Mouse (Mus musculus) brown adipose tissue, adult 24 weeks (tissue): ENCODE measurements around the gene Alyref. TPM values are rescaled to one million over a fixed set of nuclear protein-coding genes. Genes with fewer than 3 reads are reported as not detected.

Experiments
- H3K27ac ChIP-seq: fragments of 200-500 bp; replicated peaks from 2 replicates; pipeline ENCODE4 v1.5.1; 2012; ENCODE audit warnings: low read depth, mild to moderate bottlenecking, low read length
- H3K4me1 ChIP-seq: fragments of 200-500 bp; 2 replicates; pipeline ENCODE4 v1.6.1; 2012; ENCODE audit warnings: low read length, mixed read lengths; ENCODE audit not compliant: control insufficient read depth, insufficient read depth, insufficient read length
- H3K4me3 ChIP-seq: fragments of 200-500 bp; 2 replicates; pipeline ENCODE4 v1.5.1; 2012; ENCODE audit warnings: low read depth, mild to moderate bottlenecking, low read length, moderate library complexity; ENCODE audit not compliant: insufficient read depth
- polyA plus RNA-seq: library from polyadenylated mRNA; stranded (reverse); fragments of >200 nt; gene quantifications from 2 replicates; pipeline ENCODE4 v1.2.4, GENCODE M21; 2012; ENCODE audit not compliant: missing spikeins, insufficient read depth, insufficient read length

The Alyref gene
- polyA plus RNA-seq, 1 experiment = 49.2 TPM

- peak overlapping the region; percentile 12 for H3K4me3 ChIP-seq
- H3K4me1 ChIP-seq = peaks cover 35% of the 10 kb centered on the region
- H3K27ac ChIP-seq = peak overlapping the region; percentile 41
Measured at GRCm38 (mm10) chr11:120629911-120630310, 31.7 kb upstream of the Alyref start.

DNA sequence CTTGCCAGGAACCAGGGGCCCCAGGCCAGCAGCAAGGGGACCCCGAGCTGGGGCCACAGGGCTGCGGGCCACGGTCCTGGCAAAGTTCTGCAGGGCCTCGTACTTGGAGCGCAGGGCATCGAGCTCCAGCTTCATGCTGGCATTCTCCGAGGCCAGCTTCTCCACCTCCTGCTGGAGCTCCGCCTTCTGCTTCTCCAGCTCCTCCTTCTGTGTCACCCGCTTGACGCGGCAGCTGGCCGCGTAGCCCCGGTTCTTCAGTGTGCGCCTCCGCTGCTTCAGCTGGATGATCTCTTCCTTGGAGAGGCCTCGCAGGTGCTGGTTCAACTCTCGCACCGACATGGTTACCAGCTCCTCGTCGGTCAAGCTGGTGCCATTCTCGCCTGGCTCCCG is 31.2 kb upstream of the Alyref start:
- Histone ChIP-seq H3K27ac (peak overlapping the region; percentile 39), H3K4me3 (peak overlapping the region; percentile 12), H3K4me1 (peaks cover 35% of the 10 kb centered on the region)

DNA sequence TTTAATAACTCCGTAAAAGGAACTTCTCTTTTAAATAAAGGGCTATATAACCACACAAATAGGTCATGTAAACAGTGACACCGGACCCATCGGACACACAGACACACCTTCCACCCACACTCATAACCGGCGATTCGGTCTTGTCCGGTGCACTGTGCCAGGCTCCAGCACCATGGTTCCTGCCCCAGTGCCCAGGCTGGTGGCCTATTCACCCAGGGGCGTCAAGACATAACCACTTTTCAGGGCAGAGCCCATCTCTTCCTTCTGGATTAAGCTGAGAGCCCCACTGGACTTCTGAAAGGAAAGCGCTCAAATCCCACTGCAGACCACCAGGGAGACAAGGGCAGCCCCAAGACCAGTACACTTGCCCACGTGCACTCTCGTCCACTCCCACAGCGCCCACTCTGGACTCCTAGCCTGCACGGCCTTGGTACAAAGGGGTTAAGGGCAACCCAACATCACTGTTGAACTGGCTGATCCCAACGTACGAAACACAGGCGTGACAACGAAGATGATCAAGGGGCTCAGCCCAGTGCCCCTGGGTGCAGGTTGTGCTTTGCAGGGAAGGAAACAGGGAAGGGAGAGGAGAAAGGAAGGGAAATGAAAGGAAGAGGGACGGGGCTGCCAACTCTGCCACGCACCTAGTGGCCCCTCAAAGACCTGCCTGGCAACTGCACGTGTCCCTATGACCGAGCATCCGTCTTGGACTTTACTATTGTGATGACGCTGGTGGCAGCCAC is 30.6 kb upstream of the Alyref start:
- no peak overlapping the region for H3K27ac ChIP-seq
- H3K4me1 ChIP-seq = peaks cover 35% of the 10 kb centered on the region
- no peak overlapping the region; the same call in 1 of the 2 replicates for H3K4me3 ChIP-seq

GRCm38 (mm10) chr11:120627468-120628300 is 29.5 kb upstream of the Alyref start:
- no peak overlapping the region for H3K27ac ChIP-seq
- H3K4me3 ChIP-seq = no peak overlapping the region
- H3K4me1 ChIP-seq = peaks cover 35% of the 10 kb centered on the region

DNA sequence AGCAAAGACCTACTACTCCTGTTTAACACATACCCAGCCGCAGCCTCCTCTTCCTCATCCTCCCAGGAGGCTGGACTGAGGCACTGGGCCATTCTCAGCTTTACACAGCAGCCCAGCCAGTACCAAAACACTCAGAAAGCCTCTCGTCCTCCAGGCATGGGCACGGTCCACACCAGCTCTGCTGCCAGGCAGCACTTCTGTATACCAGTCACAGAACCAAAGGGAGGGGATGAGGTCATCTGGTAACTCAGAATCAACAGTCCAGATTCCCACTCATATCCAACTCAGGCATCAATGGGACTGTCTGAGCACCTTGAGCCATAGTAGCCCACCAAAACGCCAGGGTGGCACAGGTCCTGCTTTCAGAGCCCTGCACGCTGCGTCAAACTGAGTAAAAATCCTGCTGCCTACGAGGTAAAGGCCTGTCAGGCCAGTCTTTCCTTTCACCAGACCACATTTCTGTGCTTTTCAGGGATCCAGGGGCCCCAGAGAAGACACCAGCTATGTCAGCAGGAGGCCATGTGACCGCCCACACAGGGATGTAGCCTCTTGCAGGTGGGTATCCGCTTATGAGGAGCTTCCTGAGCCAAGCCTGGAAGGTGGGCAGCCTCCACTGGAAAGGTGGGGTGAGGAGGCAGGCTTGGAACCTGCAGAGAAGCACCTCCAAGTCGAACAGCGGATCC is 28.8 kb upstream of the Alyref start:
- no peak overlapping the region for H3K4me3 ChIP-seq
- H3K27ac ChIP-seq = no peak overlapping the region
- peaks cover 30% of the 10 kb centered on the region for H3K4me1 ChIP-seq

DNA sequence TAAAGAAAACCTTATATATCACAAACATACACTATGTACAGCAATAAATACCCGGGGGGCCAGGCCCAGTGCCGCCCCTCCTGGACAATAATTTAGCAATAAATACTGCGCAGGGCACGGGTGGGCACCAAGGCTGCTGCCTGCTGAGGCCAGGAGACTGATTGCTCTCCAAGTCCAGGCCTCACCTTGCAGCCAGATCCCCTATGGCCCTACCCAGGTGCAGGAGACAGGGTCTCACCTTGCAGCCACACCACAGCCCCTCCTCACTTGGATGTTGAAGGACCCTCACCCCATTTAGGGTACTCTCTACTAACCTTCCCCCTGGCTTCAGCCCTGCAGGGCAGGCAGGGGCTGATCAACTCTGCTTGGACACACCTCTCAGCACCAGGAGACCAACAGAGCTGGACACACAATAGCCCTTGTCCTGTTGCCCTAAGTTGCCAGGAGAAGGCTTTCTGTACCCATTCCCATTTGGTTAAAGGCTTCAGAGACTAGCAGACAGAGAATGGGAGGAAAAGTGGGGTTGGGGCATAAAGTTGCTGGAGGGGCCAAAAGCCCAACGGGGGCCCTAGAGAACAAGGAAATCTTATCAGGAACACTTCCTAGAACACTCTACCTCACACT is 27.1 kb upstream of the Alyref start, which contains the start of gene Sirt7:
Gene Sirt7, minus strand, starts transcription at position 89 of the 624 bp plus-strand sequence.
- H3K4me1 ChIP-seq = peaks cover 15% of the 10 kb centered on the region
- H3K4me3 ChIP-seq = peak within 1 kb of the TSS; percentile 95

DNA sequence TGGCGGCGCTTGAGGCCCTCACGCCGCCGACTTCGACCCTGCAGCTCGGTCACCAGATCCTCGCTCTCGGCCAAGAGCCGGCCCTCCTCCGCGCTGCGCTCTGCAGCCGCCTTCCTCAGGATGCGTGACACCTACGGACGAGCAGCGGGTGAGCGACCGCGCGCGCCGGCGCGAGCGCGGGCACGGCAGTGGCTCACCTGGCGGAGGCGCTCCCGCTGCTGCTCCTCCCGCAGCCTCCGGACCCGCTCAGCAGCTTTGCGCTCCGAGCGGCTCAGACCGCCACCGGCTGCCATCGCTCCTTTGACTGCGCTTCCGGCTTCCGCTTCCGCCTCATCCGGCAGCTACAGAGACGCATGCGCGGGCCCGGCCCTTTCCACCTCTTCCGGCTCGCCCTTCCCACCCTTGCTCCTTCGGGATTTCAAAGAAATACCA is 26.5 kb upstream of the Alyref start:
- no peak overlapping the region for H3K27ac ChIP-seq
- peaks cover 11% of the 10 kb centered on the region for H3K4me1 ChIP-seq
- peak overlapping the region; percentile 95 for H3K4me3 ChIP-seq

More for the DNA sequence above, 27.1 kb upstream of the Alyref start, which contains the start of gene Sirt7:
- peak within 1 kb of the TSS; percentile 46; the same call in 1 of the 2 replicates for H3K27ac ChIP-seq

DNA sequence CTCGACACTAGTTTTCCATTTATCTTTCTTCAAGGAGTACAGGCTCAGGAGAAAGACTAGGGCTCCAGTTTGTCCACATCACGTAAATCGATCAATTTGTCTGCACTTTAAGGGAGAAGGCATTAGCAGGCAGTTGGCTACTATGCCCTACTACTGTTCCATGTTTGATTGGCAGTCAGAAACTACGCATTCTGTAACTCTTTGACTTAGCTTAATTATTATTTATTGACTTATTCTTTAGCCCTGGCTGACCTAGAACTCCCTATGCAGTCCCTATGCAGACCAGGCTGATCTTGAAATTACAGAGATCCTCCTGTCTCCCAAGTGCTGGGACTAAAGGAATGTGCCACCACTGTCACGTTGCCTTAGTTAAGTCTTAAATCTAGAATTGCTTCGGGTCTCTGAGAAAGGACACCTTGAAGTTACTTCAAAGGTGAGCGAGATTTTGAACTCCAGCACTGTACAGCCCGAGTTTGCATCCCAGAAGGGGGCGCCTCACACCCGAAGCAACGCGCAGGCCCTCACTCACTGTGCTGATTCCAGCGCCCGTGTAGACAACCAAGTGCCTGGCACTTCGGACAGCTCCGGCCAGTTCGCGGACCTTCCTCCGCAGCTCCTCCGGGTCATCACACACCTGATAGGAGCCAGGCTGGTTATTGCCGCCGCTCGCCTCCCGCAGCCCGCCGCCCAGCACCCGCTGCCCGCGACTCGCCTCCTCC is 26.0 kb upstream of the Alyref start:
- Histone ChIP-seq H3K4me3 (peak overlapping the region; percentile 95), H3K27ac (no peak overlapping the region), H3K4me1 (peaks cover 5% of the 10 kb centered on the region)

DNA sequence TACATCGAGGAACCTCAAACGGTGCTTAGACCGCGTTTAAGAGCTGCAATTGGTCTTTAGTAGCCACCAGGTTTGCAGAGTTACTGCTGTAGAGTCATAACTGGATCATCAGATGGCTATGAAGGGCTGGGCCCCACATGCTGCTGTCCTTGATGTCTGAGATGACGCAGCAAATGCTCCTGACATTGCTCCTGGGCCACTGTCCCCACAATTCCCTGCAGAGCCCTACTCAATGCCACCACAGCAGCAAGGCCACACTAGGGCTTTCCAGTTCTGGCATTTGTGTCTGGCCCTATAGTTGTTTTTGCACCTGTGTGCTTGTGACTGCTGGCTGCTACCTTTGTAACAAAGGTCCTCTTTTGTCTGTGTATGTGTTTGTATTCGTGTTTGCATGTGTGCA is 24.6 kb upstream of the Alyref start:
- Histone ChIP-seq H3K4me1 (peaks cover 4% of the 10 kb centered on the region), H3K4me3 (no peak overlapping the region), H3K27ac (no peak overlapping the region)

- Histone ChIP-seq H3K27ac (no peak overlapping the region), H3K4me3 (no peak overlapping the region), H3K4me1 (peaks cover 7% of the 10 kb centered on the region)
Measured at GRCm38 (mm10) chr11:120620195-120620594, 22.0 kb upstream of the Alyref start.

- Histone ChIP-seq H3K27ac (no peak overlapping the region), H3K4me1 (peaks cover 5% of the 10 kb centered on the region), H3K4me3 (no peak overlapping the region)
Measured at GRCm38 (mm10) chr11:120618619-120619535, 20.7 kb upstream of the Alyref start.

DNA sequence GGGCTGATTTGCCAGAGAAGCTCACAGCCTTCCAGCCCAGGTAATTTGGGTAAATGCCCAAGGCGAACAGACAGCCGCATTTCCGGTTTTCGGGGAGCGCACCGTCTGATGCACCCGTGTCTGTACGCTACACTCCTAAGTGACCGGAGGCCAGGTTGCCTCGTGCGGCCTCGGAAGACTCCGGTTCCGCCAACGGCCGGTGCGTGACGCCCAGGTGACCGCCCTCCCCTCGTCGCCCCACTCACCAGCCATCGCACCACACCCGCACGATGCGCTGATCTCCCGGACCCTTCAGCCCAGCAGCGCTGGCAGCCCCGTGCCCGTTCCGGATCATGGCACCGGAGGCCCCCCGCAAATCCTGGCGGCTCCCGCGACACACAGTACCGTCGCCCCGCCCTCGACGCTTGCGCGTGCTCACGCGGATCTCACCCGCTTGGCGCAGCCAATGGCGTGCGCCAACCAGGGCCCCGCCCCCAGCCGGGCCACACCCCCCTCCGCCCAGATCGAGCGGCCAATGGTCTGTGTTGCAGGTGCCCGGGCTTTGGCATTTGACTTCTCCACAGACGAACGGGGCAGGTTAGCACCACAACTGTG is 19.5 kb upstream of the Alyref start, which contains the start of gene Pcyt2:
Gene Pcyt2, minus strand, starts transcription at position 418 of the 594 bp plus-strand sequence.
- Histone ChIP-seq H3K4me3 (peak within 1 kb of the TSS; percentile 93), H3K27ac (peak within 1 kb of the TSS; percentile 47), H3K4me1 (peaks cover 5% of the 10 kb centered on the region)
